Mouse (Mus musculus): Measurements from ENCODE around the gene Ifnlr1. TPM values are rescaled to one million over a fixed set of nuclear protein-coding genes. Genes with fewer than 3 reads are reported as not detected.

Ifnlr1 gene
- polyA plus RNA-seq, 1 experiment from 2014 or later: 0.46 TPM

GRCm38 (mm10) chr4:135726416-135726815 lies 40.3 kb downstream of the Ifnlr1 start:
- Histone ChIP-seq H3K4me1 (ENCODE audit: control insufficient read depth, insufficient read depth, low read length) (no peaks in the 10 kb centered on the region), H3K27me3 (ENCODE audit: control insufficient read depth, insufficient read depth, low read length) (no peaks in the 10 kb centered on the region), H3K36me3 (ENCODE audit: control insufficient read depth, insufficient read depth, low read length) (no peaks in the 10 kb centered on the region), H3K4me2 (ENCODE audit: low read depth, low read length) (no peak overlapping the region), H3K4me3 (ENCODE audit: low read depth, low read length) (no peak overlapping the region), H3K27ac (ENCODE audit: low read depth, low read length) (no peak overlapping the region), H3K9ac (replicated peaks; ENCODE audit: low read depth, low read length) (no peak overlapping the region), H3K9me3 (ENCODE audit: control insufficient read depth, low read length) (no peaks in the 10 kb centered on the region)
- 83% methylated on average over 11 of the region's 11 CpGs for WGBS
- no peak for ATAC-seq (ENCODE audit: low read depth)

- 71% methylated on average over 14 of the region's 14 CpGs for whole genome bisulfite sequencing
- Histone ChIP-seq H3K4me1 (ENCODE audit: control insufficient read depth, insufficient read depth, low read length) (no peaks in the 10 kb centered on the region), H3K9me3 (ENCODE audit: control insufficient read depth, low read length) (no peaks in the 10 kb centered on the region), H3K27ac (ENCODE audit: low read depth, low read length) (no peak within 1 kb of the TSS), H3K27me3 (ENCODE audit: control insufficient read depth, insufficient read depth, low read length) (no peaks in the 10 kb centered on the region), H3K9ac (replicated peaks; ENCODE audit: low read depth, low read length) (no peak within 1 kb of the TSS), H3K4me2 (ENCODE audit: low read depth, low read length) (no peak within 1 kb of the TSS), H3K4me3 (ENCODE audit: low read depth, low read length) (no peak within 1 kb of the TSS), H3K36me3 (ENCODE audit: control insufficient read depth, insufficient read depth, low read length) (no peaks in the 10 kb centered on the region)
- no peak for ATAC-seq (ENCODE audit: low read depth)
These were observed 41.7 kb downstream of the Ifnlr1 start, which contains the start of gene Il22ra1 for GRCm38 (mm10) chr4:135727817-135728216. Il22ra1 (plus strand) TSS chr4:135728172.

- no peak overlapping the region for H3K4me2 ChIP-seq (ENCODE audit: low read depth, low read length)
- no peaks in the 10 kb centered on the region for H3K4me1 ChIP-seq (ENCODE audit: control insufficient read depth, insufficient read depth, low read length)
- H3K9me3 ChIP-seq (ENCODE audit: control insufficient read depth, low read length): no peaks in the 10 kb centered on the region
- WGBS: 69% methylated on average over 9 of the region's 9 CpGs
- H3K27ac ChIP-seq (ENCODE audit: low read depth, low read length): no peak overlapping the region
- H3K4me3 ChIP-seq (ENCODE audit: low read depth, low read length): no peak overlapping the region
- H3K9ac ChIP-seq (replicated peaks; ENCODE audit: low read depth, low read length): no peak overlapping the region
- H3K36me3 ChIP-seq (ENCODE audit: control insufficient read depth, insufficient read depth, low read length): no peaks in the 10 kb centered on the region
- no peaks in the 10 kb centered on the region for H3K27me3 ChIP-seq (ENCODE audit: control insufficient read depth, insufficient read depth, low read length)
- ATAC-seq (ENCODE audit: low read depth): no peak
These were observed 44.1 kb downstream of the Ifnlr1 start for GRCm38 (mm10) chr4:135730204-135730603.

GRCm38 (mm10) chr4:135730951-135731350 lies 44.9 kb downstream of the Ifnlr1 start:
- ATAC-seq (ENCODE audit: low read depth): no peak
- H3K27ac ChIP-seq (ENCODE audit: low read depth, low read length): no peak overlapping the region
- no peak overlapping the region for H3K9ac ChIP-seq (replicated peaks; ENCODE audit: low read depth, low read length)
- H3K9me3 ChIP-seq (ENCODE audit: control insufficient read depth, low read length): no peaks in the 10 kb centered on the region
- H3K4me2 ChIP-seq (ENCODE audit: low read depth, low read length): no peak overlapping the region
- 80% methylated on average over 8 of the region's 8 CpGs for WGBS
- H3K4me3 ChIP-seq (ENCODE audit: low read depth, low read length): no peak overlapping the region
- no peaks in the 10 kb centered on the region for H3K27me3 ChIP-seq (ENCODE audit: control insufficient read depth, insufficient read depth, low read length)
- no peaks in the 10 kb centered on the region for H3K36me3 ChIP-seq (ENCODE audit: control insufficient read depth, insufficient read depth, low read length)
- H3K4me1 ChIP-seq (ENCODE audit: control insufficient read depth, insufficient read depth, low read length): no peaks in the 10 kb centered on the region

GRCm38 (mm10) chr4:135733901-135734300 lies 47.8 kb downstream of the Ifnlr1 start:
- Histone ChIP-seq H3K36me3 (ENCODE audit: control insufficient read depth, insufficient read depth, low read length) (no peaks in the 10 kb centered on the region), H3K27me3 (ENCODE audit: control insufficient read depth, insufficient read depth, low read length) (no peaks in the 10 kb centered on the region), H3K4me1 (ENCODE audit: control insufficient read depth, insufficient read depth, low read length) (no peaks in the 10 kb centered on the region), H3K9ac (replicated peaks; ENCODE audit: low read depth, low read length) (no peak overlapping the region), H3K27ac (ENCODE audit: low read depth, low read length) (no peak overlapping the region), H3K4me3 (ENCODE audit: low read depth, low read length) (no peak overlapping the region), H3K9me3 (ENCODE audit: control insufficient read depth, low read length) (no peaks in the 10 kb centered on the region), H3K4me2 (ENCODE audit: low read depth, low read length) (no peak overlapping the region)
- 98% methylated on average over 14 of the region's 14 CpGs for WGBS
- no peak for ATAC-seq (ENCODE audit: low read depth)

DNA sequence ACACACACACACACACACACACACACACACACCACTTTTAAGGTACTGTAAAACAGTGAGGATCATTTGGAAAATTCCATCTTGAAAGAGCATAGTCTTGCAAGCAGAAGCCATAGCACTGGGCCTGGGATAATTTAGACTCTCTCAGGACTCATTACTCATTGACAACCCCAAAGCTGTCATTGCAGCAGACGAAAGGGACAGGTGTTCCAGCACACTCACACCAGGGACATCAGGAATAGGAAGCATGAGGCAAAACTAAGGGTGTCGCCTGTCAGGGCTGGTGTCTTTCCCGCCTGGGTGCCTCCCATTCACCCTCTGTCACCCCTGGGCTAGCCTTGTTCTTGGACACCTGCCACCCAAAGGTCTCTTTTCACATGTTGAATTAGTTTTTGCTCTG lies 50.8 kb downstream of the Ifnlr1 start:
- H3K36me3 ChIP-seq (ENCODE audit: control insufficient read depth, insufficient read depth, low read length): no peaks in the 10 kb centered on the region
- no peaks in the 10 kb centered on the region for H3K27me3 ChIP-seq (ENCODE audit: control insufficient read depth, insufficient read depth, low read length)
- no peak overlapping the region for H3K4me3 ChIP-seq (ENCODE audit: low read depth, low read length)
- H3K9ac ChIP-seq (replicated peaks; ENCODE audit: low read depth, low read length): no peak overlapping the region
- 67% methylated on average over 3 of the region's 3 CpGs for WGBS
- no peak overlapping the region for H3K4me2 ChIP-seq (ENCODE audit: low read depth, low read length)
- ATAC-seq (ENCODE audit: low read depth): no peak
- H3K9me3 ChIP-seq (ENCODE audit: control insufficient read depth, low read length): no peaks in the 10 kb centered on the region
- H3K4me1 ChIP-seq (ENCODE audit: control insufficient read depth, insufficient read depth, low read length): no peaks in the 10 kb centered on the region
- H3K27ac ChIP-seq (ENCODE audit: low read depth, low read length): no peak overlapping the region

DNA sequence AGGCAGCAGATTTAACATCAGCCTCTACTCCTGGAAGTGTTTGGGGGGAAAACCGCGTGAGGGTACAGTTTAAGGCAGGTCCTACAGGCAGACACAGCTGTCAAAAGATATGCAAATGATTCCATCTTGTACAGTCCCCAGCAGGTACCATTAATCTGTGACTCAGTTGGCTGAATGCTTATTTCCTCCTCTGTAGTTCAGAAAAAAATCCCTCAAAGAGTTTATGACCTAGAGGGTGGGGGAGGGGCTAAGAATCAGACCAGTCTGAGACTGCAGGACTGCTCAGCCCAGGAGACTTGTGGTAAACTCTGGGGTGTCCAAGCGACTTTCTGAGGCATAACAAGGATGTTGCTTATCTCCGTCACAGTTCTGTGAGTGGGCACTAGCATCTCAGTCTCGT lies 52.1 kb downstream of the Ifnlr1 start:
- no peak overlapping the region for H3K4me3 ChIP-seq (ENCODE audit: low read depth, low read length)
- no peaks in the 10 kb centered on the region for H3K36me3 ChIP-seq (ENCODE audit: control insufficient read depth, insufficient read depth, low read length)
- no peak overlapping the region for H3K27ac ChIP-seq (ENCODE audit: low read depth, low read length)
- no peaks in the 10 kb centered on the region for H3K9me3 ChIP-seq (ENCODE audit: control insufficient read depth, low read length)
- no peak overlapping the region for H3K4me2 ChIP-seq (ENCODE audit: low read depth, low read length)
- H3K9ac ChIP-seq (replicated peaks; ENCODE audit: low read depth, low read length): no peak overlapping the region
- no peaks in the 10 kb centered on the region for H3K4me1 ChIP-seq (ENCODE audit: control insufficient read depth, insufficient read depth, low read length)
- ATAC-seq (ENCODE audit: low read depth): no peak
- WGBS: 58% methylated on average over 5 of the region's 5 CpGs
- no peaks in the 10 kb centered on the region for H3K27me3 ChIP-seq (ENCODE audit: control insufficient read depth, insufficient read depth, low read length)

DNA sequence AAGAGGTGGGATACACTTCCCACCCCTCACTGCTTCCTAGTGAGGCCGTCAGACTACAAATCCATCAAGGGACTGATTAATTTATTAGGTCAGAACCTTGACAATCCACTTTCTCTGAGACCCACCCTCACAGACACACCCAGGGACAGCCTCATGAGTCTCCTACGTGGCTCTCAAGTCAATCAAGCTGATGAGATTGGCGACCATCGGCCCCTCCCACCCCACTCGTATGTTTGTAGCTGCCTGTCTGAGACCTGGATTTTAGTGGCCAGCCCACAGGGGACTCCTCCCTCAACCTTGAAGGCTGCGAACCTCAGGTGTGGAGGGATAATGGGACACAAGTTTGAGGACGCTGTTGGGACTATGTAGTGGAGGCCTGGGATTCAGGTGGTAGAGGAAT lies 53.1 kb downstream of the Ifnlr1 start:
- Histone ChIP-seq H3K4me1 (ENCODE audit: control insufficient read depth, insufficient read depth, low read length) (no peaks in the 10 kb centered on the region), H3K4me3 (ENCODE audit: low read depth, low read length) (no peak overlapping the region), H3K27me3 (ENCODE audit: control insufficient read depth, insufficient read depth, low read length) (no peaks in the 10 kb centered on the region), H3K9ac (replicated peaks; ENCODE audit: low read depth, low read length) (no peak overlapping the region), H3K27ac (ENCODE audit: low read depth, low read length) (no peak overlapping the region), H3K9me3 (ENCODE audit: control insufficient read depth, low read length) (no peaks in the 10 kb centered on the region), H3K4me2 (ENCODE audit: low read depth, low read length) (no peak overlapping the region), H3K36me3 (ENCODE audit: control insufficient read depth, insufficient read depth, low read length) (no peaks in the 10 kb centered on the region)
- ATAC-seq (ENCODE audit: low read depth): no peak
- WGBS: 56% methylated on average over 7 of the region's 7 CpGs

- H3K4me3 ChIP-seq (ENCODE audit: low read depth, low read length): no peak overlapping the region
- H3K9me3 ChIP-seq (ENCODE audit: control insufficient read depth, low read length): no peaks in the 10 kb centered on the region
- no peak overlapping the region for H3K9ac ChIP-seq (replicated peaks; ENCODE audit: low read depth, low read length)
- no peaks in the 10 kb centered on the region for H3K27me3 ChIP-seq (ENCODE audit: control insufficient read depth, insufficient read depth, low read length)
- no peaks in the 10 kb centered on the region for H3K4me1 ChIP-seq (ENCODE audit: control insufficient read depth, insufficient read depth, low read length)
- 80% methylated on average over 14 of the region's 14 CpGs for WGBS
- H3K27ac ChIP-seq (ENCODE audit: low read depth, low read length): no peak overlapping the region
- no peak for ATAC-seq (ENCODE audit: low read depth)
- H3K4me2 ChIP-seq (ENCODE audit: low read depth, low read length): no peak overlapping the region
- no peaks in the 10 kb centered on the region for H3K36me3 ChIP-seq (ENCODE audit: control insufficient read depth, insufficient read depth, low read length)
These were observed 53.6 kb downstream of the Ifnlr1 start for GRCm38 (mm10) chr4:135739672-135740071.

DNA sequence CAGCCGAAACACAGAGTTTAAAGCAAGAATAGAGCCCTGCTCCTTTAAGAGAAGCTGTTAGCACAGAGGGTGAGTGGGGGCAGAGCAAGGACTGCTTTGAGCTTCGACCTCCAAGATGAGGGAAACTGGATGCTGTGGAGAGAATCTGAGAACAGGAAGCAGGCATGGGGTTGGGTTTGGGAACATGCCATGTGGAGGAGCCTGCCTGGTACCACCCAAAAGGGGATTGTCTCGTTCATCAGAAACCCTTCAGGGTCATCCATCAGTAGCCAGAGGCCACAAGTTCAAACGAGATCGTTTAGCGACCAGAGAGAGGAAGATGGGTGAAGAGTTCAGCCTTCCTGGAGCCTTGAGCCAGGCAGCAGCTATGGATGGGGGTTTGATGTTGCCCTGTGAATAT lies 57.4 kb downstream of the Ifnlr1 start:
- ATAC-seq (ENCODE audit: low read depth): no peak
- H3K27me3 ChIP-seq (ENCODE audit: control insufficient read depth, insufficient read depth, low read length): no peaks in the 10 kb centered on the region
- H3K27ac ChIP-seq (ENCODE audit: low read depth, low read length): no peak overlapping the region
- H3K9me3 ChIP-seq (ENCODE audit: control insufficient read depth, low read length): no peaks in the 10 kb centered on the region
- no peaks in the 10 kb centered on the region for H3K4me1 ChIP-seq (ENCODE audit: control insufficient read depth, insufficient read depth, low read length)
- no peak overlapping the region for H3K4me2 ChIP-seq (ENCODE audit: low read depth, low read length)
- H3K4me3 ChIP-seq (ENCODE audit: low read depth, low read length): no peak overlapping the region
- H3K9ac ChIP-seq (replicated peaks; ENCODE audit: low read depth, low read length): no peak overlapping the region
- WGBS: 46% methylated on average over 6 of the region's 6 CpGs
- no peaks in the 10 kb centered on the region for H3K36me3 ChIP-seq (ENCODE audit: control insufficient read depth, insufficient read depth, low read length)

All from neural tube, embryonic 14.5 days (tissue).